Comparison of ENCODE assay signal across 6 mouse cellular contexts in the genomic region with DNA sequence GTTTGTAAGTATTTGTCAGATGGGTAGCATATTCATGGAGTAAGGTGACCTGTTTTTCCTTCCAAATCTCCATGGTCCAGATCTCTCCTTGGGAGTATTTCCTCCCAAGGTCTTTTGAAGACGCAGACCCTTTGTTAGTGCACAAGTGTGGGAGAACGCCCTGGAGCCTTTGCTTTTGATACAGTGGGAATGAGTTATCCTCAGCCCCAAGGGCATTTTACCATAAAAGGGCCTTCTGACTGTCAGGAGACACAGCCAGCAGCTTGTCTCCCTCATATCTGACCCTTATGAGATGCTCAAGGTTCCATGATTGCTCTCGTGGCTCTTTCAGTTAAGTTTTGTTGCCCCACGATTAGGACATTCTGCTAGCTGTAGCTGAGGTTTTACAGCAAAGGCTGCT.
"Had no signal": no experiment of that assay in that cellular context is flagged by ENCODE, and none has a peak within 500 bp of the region (broad histone marks: within the 10 kb centered on the region; RNA-seq: fewer than 3 reads in every experiment).

No protein-coding gene starts in this region.

- DNase-seq: liver, postnatal 0 days; lung, adult 2 months; lung, postnatal 14 days; lung, postnatal 36 days; right cerebral cortex, postnatal 14 days; thymus, adult 18-20 months had no signal
